Mouse (Mus musculus): ENCODE results near the gene Smarca4.

- TF ChIP-seq POLR2A (IDR thresholded peaks at IDR 0.05; ENCODE audit: borderline replicate concordance, extremely low read depth, low read depth, low read length) (0 out of 2 replicates have a peak, but pooled peaks have one; percentile 8), CTCF (IDR thresholded peaks at IDR 0.05; ENCODE audit: insufficient read depth, low read length) (no peak)
These were observed 116.3 kb downstream of the Smarca4 start for GRCm38 (mm10) chr9:21732288-21732687.
